Mouse (Mus musculus): ENCODE results near the gene Flywch2. TPM values are rescaled to one million over a fixed set of nuclear protein-coding genes. Genes with fewer than 3 reads are reported as not detected.
A peak's percentile ranks its signal among the peaks of the same experiment; 100 is the strongest.

The Flywch2 gene
- 14.1 and 15.4 TPM in 2 replicates for polyA plus RNA-seq (2012; rRNA removed)

- DNase-seq (ENCODE audit: low read depth) = no peak
Measured at GRCm38 (mm10) chr17:23785561-23786471, at the start of gene Flywch2. TSS of gene Flywch2 (minus strand) at chr17:23786081.

DNA sequence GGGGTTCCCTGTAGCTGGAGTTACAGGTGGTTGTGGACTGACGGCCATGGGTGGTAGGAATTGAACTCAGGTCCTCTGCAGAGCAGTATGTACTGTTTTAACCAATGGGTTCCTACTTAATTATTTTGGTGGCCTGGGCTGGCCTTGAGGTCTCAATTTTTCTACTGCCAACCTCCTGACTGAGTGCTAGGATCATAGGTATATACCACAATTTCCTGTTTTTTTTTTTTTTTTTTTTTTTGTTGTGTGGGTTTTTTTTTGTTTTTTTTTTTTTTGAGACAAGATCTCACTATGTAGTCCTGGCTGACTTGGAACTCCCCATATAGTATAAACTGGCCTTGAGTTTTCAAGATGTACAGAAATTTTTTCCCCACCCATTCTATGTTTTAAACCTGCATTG lies 45.3 kb upstream of the Flywch2 start:
- no peak for DNase-seq (ENCODE audit: low read depth)

- DNase-seq (ENCODE audit: low read depth) = peak; percentile 31
Measured at GRCm38 (mm10) chr17:23829064-23829619, 43.3 kb upstream of the Flywch2 start, which contains the start of gene Elob. TSS of gene Elob (minus strand) at chr17:23829136.

DNA sequence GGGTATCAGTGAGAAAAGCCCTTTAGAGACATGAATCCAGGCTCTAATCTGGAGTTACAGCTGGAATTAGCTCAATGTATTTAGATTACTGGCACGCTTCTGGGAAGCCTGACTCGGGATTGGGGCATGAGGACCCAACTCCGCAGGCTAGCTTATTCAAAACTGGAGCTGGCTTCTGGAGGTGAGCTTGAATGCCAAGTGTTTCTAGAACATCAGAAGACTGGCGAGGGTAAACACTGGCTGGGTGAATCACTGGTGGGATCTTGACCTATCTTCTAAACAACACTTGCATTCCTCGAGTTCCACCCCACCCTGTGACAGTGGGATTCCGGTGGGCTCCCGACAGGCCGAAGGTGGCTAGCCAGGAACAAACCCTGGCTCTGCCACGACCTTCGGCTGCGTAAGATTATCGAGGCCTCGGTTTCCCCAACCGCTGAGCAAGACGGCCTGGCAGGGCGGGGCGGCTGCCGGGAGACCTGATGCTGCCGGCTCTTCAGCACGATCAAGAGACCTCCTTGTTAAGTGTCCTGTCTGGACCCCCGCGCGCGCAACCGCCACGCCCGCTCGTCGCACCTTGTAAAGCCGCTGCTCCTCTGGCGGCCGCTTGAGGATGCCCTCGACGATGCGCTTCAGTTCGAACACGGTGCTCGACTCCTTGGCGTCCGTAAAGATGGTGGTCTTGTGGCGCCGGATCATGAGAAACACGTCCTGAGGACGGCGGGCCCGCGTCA lies 42.6 kb upstream of the Flywch2 start:
- no peak for DNase-seq (ENCODE audit: low read depth)

DNA sequence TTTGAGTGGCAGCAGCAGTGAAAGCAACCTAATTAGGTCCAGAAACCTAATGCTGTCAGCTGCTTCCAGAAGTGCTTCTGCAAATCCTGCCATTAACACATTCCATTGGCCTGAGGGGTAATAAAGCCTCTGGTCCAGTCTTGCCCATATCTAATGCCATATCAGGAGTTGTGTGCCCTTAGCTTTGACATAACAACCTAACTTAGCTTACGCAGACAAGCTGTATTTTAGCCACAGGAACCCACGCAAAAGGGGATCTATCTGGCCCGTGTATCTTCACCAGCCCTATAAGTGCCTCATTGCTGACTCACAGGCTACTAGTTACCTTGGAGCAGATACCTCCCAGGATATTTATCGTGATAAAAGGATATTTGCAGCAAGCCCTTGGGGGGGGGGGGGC lies 39.7 kb upstream of the Flywch2 start:
- no peak for DNase-seq (ENCODE audit: low read depth)

DNA sequence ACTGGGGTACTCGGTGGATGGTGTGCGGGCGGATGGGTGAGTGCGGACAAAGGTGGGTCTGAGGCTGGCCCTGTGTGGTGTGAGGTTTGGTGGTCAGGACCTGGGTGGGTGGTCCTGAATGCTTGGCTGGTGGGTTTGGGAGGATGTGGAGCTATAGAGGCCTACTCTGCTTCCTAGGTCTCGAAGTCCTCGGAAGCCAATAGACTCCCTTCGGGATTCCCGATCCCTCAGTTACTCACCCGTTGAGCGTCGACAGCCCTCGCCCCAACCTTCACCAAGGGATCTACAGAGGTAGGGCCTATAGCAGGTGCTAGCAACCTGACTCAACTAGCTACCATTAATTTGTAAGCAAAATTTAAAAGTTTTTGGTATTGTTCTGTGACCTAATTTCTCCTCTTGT lies 37.7 kb upstream of the Flywch2 start:
- no peak for DNase-seq (ENCODE audit: low read depth)

DNA sequence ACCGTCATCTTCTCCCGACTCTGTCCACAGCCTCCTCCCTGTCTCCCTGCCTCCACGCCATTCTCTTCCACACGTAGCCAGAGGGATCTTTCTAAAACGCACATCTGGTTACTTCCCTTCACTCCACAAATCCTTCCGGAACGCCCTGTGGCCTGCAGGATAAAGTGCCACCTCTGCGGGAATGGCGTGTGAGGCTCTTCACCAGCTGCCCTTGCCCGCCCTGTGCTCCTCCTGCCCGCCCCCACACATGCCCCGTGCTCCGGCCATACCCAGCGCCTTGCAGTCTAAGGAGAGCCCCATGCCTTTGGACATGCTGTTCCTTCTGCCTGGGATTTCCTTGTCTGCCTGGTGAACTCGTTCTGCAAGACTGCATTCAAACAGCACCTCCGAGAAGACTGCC lies 37.1 kb upstream of the Flywch2 start:
- no peak for DNase-seq (ENCODE audit: low read depth)

GRCm38 (mm10) chr17:23822094-23822493 lies 36.2 kb upstream of the Flywch2 start:
- no peak for DNase-seq (ENCODE audit: low read depth)

DNA sequence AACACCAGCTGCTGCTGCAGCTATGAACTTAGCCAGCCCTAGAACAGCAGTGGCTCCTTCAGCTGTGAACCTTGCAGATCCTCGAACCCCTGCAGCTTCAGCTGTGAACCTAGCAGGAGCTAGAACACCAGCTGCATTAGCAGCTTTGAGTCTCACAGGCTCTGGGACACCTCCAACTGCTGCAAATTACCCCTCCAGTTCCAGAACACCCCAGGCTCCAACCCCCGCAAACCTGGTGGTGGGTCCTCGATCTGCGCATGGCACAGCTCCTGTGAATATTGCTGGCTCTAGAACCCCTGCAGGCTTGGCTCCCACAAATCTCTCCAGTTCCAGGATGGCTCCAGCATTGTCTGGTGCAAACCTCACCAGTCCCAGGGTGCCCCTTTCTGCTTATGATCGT lies 34.9 kb upstream of the Flywch2 start:
- DNase-seq (ENCODE audit: low read depth) = no peak

GRCm38 (mm10) chr17:23819235-23819634 lies 33.4 kb upstream of the Flywch2 start:
- DNase-seq (ENCODE audit: low read depth) = no peak

DNA sequence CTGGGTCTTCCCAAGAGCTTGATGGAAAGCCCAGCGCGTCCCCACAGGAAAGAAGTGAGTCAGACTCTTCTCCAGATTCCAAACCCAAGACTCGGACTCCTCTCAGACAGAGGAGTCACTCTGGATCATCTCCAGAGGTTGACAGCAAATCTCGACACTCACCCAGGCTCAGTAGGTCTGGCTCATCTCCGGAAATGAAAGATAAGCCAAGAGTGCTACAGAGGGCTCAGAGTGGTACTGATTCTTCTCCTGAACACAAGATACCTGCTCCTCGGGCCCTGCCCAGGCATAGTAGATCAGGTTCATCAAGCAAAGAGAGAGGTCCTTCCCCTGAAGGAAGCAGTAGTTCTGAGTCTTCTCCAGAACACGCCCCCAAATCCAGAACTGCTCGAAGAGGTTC lies 32.7 kb upstream of the Flywch2 start:
- no peak for DNase-seq (ENCODE audit: low read depth)

DNA sequence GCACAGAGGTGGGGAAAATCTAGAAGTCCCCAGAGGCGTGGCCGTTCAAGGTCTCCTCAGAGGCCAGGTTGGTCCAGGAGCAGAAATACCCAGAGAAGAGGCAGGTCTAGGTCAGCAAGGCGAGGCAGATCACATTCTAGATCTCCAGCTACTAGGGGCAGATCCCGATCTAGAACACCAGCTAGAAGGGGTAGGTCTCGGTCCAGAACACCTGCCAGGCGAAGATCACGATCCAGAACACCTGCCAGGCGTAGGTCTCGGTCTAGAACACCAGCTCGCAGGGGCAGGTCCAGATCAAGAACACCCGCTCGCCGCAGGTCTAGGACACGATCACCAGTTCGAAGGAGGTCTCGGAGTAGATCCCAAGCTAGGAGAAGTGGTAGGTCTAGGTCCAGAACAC lies 29.8 kb upstream of the Flywch2 start:
- no peak for DNase-seq (ENCODE audit: low read depth)

- no peak for DNase-seq (ENCODE audit: low read depth)
Measured at GRCm38 (mm10) chr17:23807918-23808317, 22.0 kb upstream of the Flywch2 start.

GRCm38 (mm10) chr17:23806867-23807266 lies 21.0 kb upstream of the Flywch2 start:
- DNase-seq (ENCODE audit: low read depth) = no peak

- DNase-seq (ENCODE audit: low read depth) = no peak
Measured at GRCm38 (mm10) chr17:23804426-23805085, 18.7 kb upstream of the Flywch2 start.

- DNase-seq (ENCODE audit: low read depth) = no peak
Measured at GRCm38 (mm10) chr17:23803366-23804041, 17.6 kb upstream of the Flywch2 start.

GRCm38 (mm10) chr17:23802746-23803365 lies 17.0 kb upstream of the Flywch2 start:
- DNase-seq (ENCODE audit: low read depth) = peak; percentile 91

GRCm38 (mm10) chr17:23801627-23802026 lies 15.7 kb upstream of the Flywch2 start:
- no peak for DNase-seq (ENCODE audit: low read depth)

DNA sequence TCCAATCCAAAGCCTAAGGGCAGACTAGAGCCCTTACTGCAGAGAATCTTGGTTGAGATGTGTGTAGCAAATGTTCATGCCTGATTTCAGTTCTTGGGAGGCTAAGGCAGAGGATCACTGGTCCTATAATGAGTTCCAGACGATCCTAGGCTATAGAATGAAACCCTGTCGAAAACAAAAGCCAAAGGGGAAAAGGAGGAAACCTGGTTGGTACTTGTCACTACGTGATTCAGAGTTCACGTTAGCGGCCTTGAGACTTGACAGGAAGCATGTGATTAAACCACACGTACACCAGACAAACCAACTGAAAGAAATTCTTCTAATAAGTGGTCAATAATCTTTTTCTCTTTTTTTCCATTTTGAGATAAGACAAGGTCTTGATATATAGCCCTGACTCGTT lies 11.4 kb upstream of the Flywch2 start:
- DNase-seq (ENCODE audit: low read depth) = no peak

DNA sequence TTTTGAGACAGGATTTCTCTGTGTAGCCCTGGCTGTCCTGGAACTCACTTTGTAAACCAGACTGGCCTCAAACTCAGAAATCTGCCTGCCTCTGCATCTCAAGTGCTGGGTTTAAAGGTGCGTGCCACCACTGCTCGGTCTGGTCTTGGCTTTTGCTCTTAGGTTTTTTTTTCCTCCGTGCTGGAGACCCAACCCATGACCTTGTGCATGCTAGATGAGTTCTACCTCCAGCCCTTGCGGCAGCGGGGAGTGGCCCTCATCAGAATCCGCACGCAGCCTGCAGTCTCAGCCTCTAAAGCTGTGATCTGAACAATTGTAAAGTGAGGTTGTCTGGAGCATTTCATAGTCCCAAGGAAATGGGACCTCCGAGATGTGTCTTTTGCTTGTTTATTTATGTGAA lies 9.4 kb upstream of the Flywch2 start:
- DNase-seq (ENCODE audit: low read depth) = no peak

GRCm38 (mm10) chr17:23791079-23791357 lies 5.1 kb upstream of the Flywch2 start:
- DNase-seq (ENCODE audit: low read depth) = no peak

Measured in gonadal fat pad, adult 2 months (tissue).